Mouse (Mus musculus) A20 (cell line): ENCODE measurements at regions not wholly inside any gene's neighbourhood (a gene's known extent, or its start where the extent isn't known, plus 50 kb on each side); places are given as distances from the start of the nearest gene placed in this dataset.
A peak's percentile ranks its signal among the peaks of the same experiment; 100 is the strongest.
"Not testable (repeated sequence)": the region's sequence is repeated elsewhere in the genome, so short reads cannot be mapped to it uniquely, and the experiment has no call there.

Experiments
- DNase-seq: peaks from one replicate; pipeline ENCODE4 v3.0.0-alpha.2; 2011; ENCODE audit warnings: low read depth, low spot score

DNA sequence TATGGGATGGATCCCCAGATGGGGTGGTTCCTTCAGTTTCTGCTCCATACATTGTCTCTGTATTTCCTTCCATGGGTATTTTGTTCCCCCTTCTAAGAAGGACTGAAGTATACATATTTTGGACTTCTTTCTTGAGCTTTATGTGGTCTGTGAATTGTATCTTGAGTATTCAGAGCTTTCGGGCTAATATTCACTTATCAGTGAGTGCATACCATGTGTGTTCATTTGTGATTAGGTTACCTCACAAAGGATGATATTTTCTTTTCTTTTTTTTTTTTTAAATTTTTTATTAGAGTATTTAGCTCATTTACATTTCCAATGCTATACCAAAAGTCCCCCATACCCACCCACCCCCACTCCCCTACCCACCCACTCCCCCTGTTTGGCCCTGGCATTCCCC is 657.8 kb downstream of the Kcnt2 start:
- not testable (repeated sequence) for DNase-seq

DNA sequence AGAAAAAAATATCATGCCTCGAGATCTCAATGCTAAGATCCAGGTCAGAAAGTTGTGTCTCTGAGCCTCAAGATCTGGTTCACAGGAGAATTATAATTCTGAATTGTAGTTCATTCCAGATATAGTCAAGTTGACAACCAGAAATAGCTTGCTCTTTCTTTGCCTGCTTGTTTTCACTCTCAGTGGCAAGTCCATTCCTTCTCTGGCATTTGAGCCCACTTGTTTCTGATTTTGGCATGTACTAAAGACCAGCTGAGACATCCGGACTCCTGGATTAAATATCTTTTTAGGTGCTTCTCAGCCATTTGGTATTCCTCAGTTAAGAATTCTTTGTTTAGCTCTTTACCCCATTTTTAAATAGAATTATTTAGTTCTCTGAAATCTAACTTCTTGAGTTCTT is 667.6 kb downstream of the Kcnt2 start:
- no peak for DNase-seq

GRCm38 (mm10) chr1:140940348-140940747 is 694.4 kb downstream of the Kcnt2 start:
- DNase-seq, result peak; percentile 30

GRCm38 (mm10) chr1:140958856-140959255 is 712.9 kb downstream of the Kcnt2 start:
- no peak for DNase-seq

- no peak for DNase-seq
Observed at GRCm38 (mm10) chr1:141001821-141002220, 755.9 kb downstream of the Kcnt2 start.
